Mouse (Mus musculus) cerebellum, adult 2 months (tissue): Measurements from ENCODE around the gene Rasal2.

Experiments used
- CTCF ChIP-seq: fragments of 200-500 bp; IDR thresholded peaks from 2 replicates; pipeline ENCODE4 v1.5.1; 2011; ENCODE audit warnings: low read depth, mild to moderate bottlenecking, control low read depth, low read length, moderate library complexity, borderline replicate concordance; ENCODE audit not compliant: insufficient read depth
- POLR2A ChIP-seq: fragments of 200-500 bp; IDR thresholded peaks from 2 replicates; pipeline ENCODE4 v1.6.1; 2011; ENCODE audit warnings: low read length, control low read depth, borderline replicate concordance; ENCODE audit not compliant: insufficient read depth

- TF ChIP-seq POLR2A (no peak), CTCF (no peak)
Observed at GRCm38 (mm10) chr1:157248112-157248511, 164.3 kb downstream of the Rasal2 start.
